Mouse (Mus musculus): ENCODE measurements around the gene Rps6kc1. TPM values are rescaled to one million over a fixed set of nuclear protein-coding genes. Genes with fewer than 3 reads are reported as not detected.

Rps6kc1 gene
- total and polyA plus RNA-seq, 2 experiments from 2014 or later: 7.3 to 9.7 TPM

GRCm38 (mm10) chr1:190653081-190653480, 258.5 kb downstream of the Rps6kc1 start:
- DNase-seq (ENCODE audit: low spot score) (no peak), ATAC-seq (ENCODE audit: insufficient read depth, low read depth) (no peak)
- no peak overlapping the region for H3K9ac ChIP-seq (replicated peaks; ENCODE audit: low read depth, low read length)
- H3K4me1 ChIP-seq (ENCODE audit: control insufficient read depth, insufficient read depth): no peaks in the 10 kb centered on the region
- WGBS: 83% methylated on average over 6 of the region's 6 CpGs
- no peaks in the 10 kb centered on the region for H3K9me3 ChIP-seq (replicated peaks; ENCODE audit: control insufficient read depth, low read length)
- H3K27ac ChIP-seq (ENCODE audit: low read depth): no peak overlapping the region
- no peaks in the 10 kb centered on the region for H3K36me3 ChIP-seq (replicated peaks; ENCODE audit: control insufficient read depth, insufficient read depth, low read length)
- no peaks in the 10 kb centered on the region for H3K27me3 ChIP-seq (ENCODE audit: control insufficient read depth, insufficient read depth, low read length)
- no peak overlapping the region for H3K4me2 ChIP-seq (ENCODE audit: low read depth, low read length)
- TF ChIP-seq EP300 (IDR thresholded peaks at IDR 0.05; ENCODE audit: low read depth): no peak
- TF ChIP-seq CTCF (IDR thresholded peaks at IDR 0.05; ENCODE audit: low read depth): no peak
- H3K4me3 ChIP-seq (ENCODE audit: low read depth, low read length): no peak overlapping the region

Other genes starting within 250 kb of the Rps6kc1 start
- gene Angel2, start 13.3 kb upstream of the Rps6kc1 start, total RNA-seq (2014; rRNA removed; ENCODE audit: low replicate concordance): 17.4 and 23.8 TPM in 2 replicates
- gene Angel2, start 13.3 kb upstream of the Rps6kc1 start, polyA plus RNA-seq (2015; fragmentation: Nextera tagmentation; extraction: Ambion mirVana): 25.1 and 26.0 TPM in 2 replicates
- 21.9 and 39.5 TPM in 2 replicates for gene Vash2, start 67.5 kb upstream of the Rps6kc1 start, total RNA-seq (2014; rRNA removed; ENCODE audit: low replicate concordance)
- 18.9 and 23.5 TPM in 2 replicates for gene Vash2, start 67.5 kb upstream of the Rps6kc1 start, polyA plus RNA-seq (2015; fragmentation: Nextera tagmentation; extraction: Ambion mirVana)
- 5.2 and 11.1 TPM in 2 replicates for gene Flvcr1, start 114.4 kb upstream of the Rps6kc1 start, total RNA-seq (2014; rRNA removed; ENCODE audit: low replicate concordance)
- 1.6 and 2.4 TPM in 2 replicates for gene Flvcr1, start 114.4 kb upstream of the Rps6kc1 start, polyA plus RNA-seq (2015; fragmentation: Nextera tagmentation; extraction: Ambion mirVana)
- not detected in 2 replicates for gene Spata45, start 124.9 kb upstream of the Rps6kc1 start, total RNA-seq (2014; rRNA removed; ENCODE audit: low replicate concordance)
- not detected in 2 replicates for gene Spata45, start 124.9 kb upstream of the Rps6kc1 start, polyA plus RNA-seq (2015; fragmentation: Nextera tagmentation; extraction: Ambion mirVana)
- gene Tatdn3, start 151.2 kb upstream of the Rps6kc1 start, total RNA-seq (2014; rRNA removed; ENCODE audit: low replicate concordance): 8.3 and 18.8 TPM in 2 replicates
- 20.0 and 21.2 TPM in 2 replicates for gene Tatdn3, start 151.2 kb upstream of the Rps6kc1 start, polyA plus RNA-seq (2015; fragmentation: Nextera tagmentation; extraction: Ambion mirVana)
- gene Nsl1, start 151.2 kb upstream of the Rps6kc1 start, total RNA-seq (2014; rRNA removed; ENCODE audit: low replicate concordance): 3.0 and 3.2 TPM in 2 replicates
- gene Nsl1, start 151.2 kb upstream of the Rps6kc1 start, polyA plus RNA-seq (2015; fragmentation: Nextera tagmentation; extraction: Ambion mirVana): 3.5 and 4.1 TPM in 2 replicates
- gene Batf3, start 186.1 kb upstream of the Rps6kc1 start, total RNA-seq (2014; rRNA removed; ENCODE audit: low replicate concordance): not detected in 2 replicates
- gene Batf3, start 186.1 kb upstream of the Rps6kc1 start, polyA plus RNA-seq (2015; fragmentation: Nextera tagmentation; extraction: Ambion mirVana): 1.2 and 1.3 TPM in 2 replicates